In the genomic region with DNA sequence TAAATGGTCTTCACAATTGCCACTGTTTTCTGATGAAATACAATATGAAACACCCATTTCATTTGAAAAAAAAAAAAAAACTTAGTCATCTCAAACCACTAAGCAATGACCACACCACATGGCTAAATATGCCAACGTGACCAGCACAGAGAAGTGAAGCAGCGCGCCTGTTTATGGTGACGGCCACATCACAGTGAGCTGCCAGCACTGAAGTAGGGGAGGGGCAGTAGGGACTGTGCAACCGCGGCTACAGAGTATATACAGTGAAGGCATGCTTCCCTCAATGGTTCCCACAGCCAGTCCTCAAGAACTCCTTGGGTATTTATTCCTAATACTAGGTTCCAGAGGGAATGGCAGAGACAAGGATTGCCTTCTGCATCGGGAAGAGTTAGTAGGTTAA, we compare ENCODE assay signal across 14 mouse cellular contexts.
"Had no signal": no experiment of that assay in that cellular context is flagged by ENCODE, and none has a peak within 500 bp of the region (broad histone marks: within the 10 kb centered on the region; RNA-seq: fewer than 3 reads in every experiment).

No protein-coding gene starts in this region.

- DNase-seq: kidney, adult 2 months; kidney, postnatal 36 days; layer of hippocampus, postnatal 36 days; liver, embryonic 13.5 days; lung, embryonic 14.5 days; midbrain, embryonic 14.5 days; thymus, adult 18-20 months; thymus, postnatal 14 days; thymus, postnatal 4 days had no signal

- H3K4me1 ChIP-seq: liver, embryonic 13.5 days; midbrain, embryonic 10.5 days; neural tube, embryonic 13.5 days had no signal

- ATAC-seq: lung, postnatal 0 days had no signal

- H3K27ac ChIP-seq: kidney, postnatal 0 days; left cerebral cortex, adult 2 months; liver, embryonic 13.5 days; midbrain, embryonic 10.5 days; neural tube, embryonic 13.5 days had no signal

- H3K4me3 ChIP-seq: left cerebral cortex, adult 2 months; liver, embryonic 13.5 days; midbrain, embryonic 10.5 days; neural tube, embryonic 13.5 days had no signal

- H3K27me3 ChIP-seq: liver, embryonic 13.5 days; neural tube, embryonic 13.5 days had no signal
